Mouse (Mus musculus) spleen, adult 18-20 months (tissue): ENCODE data around the gene Defa37.
"Not testable (repeated sequence)": the region's sequence is repeated elsewhere in the genome, so short reads cannot be mapped to it uniquely, and the experiment has no call there.

Experiments used
- DNase-seq, 2 experiments: peaks; one replicate each; pipeline ENCODE4 v3.0.0; 2022; ENCODE audit warnings: mixed read lengths in 2 of 2

Gene Defa37

GRCm38 (mm10) chr8:21565086-21565485 lies at the start of gene Defa37:
Gene Defa37, plus strand, starts transcription at chr8:21565386.
- DNase-seq: not testable (repeated sequence)

GRCm38 (mm10) chr8:21528732-21529131 lies 36.5 kb upstream of the Defa37 start, which contains the start of gene Defa32:
Gene Defa32, plus strand, starts transcription at chr8:21529032.
- not testable (repeated sequence) for DNase-seq

- DNase-seq: not testable (repeated sequence)
Measured at GRCm38 (mm10) chr8:21582706-21583105, 17.5 kb downstream of the Defa37 start, which contains the start of gene Defa28. Gene Defa28, plus strand, starts transcription at chr8:21583006.

GRCm38 (mm10) chr8:21594408-21594807 lies 29.2 kb downstream of the Defa37 start, which contains the start of gene Gm7861:
Gene Gm7861, minus strand, starts transcription at chr8:21594508.
- not testable (repeated sequence) for DNase-seq
